Mouse (Mus musculus) heart, postnatal 0 days (tissue): ENCODE data around the gene U2af1l4. TPM values are rescaled to one million over a fixed set of nuclear protein-coding genes. Genes with fewer than 3 reads are reported as not detected.
A peak's percentile ranks its signal among the peaks of the same experiment; 100 is the strongest.

Source experiments
- ATAC-seq: fragments of 200-750 bp; cut with Nextera tagmentation; 2 replicates; pipeline ENCODE4 v1.8.0; 2017; ENCODE audit warnings: low read depth, moderate number of reproducible peaks, moderate library complexity; ENCODE audit not compliant: insufficient read depth
- DNase-seq: peaks from one replicate; pipeline ENCODE4 v3.0.0-alpha.2; 2016; ENCODE audit warnings: low spot score
- H3K27ac ChIP-seq: fragments of 300-500 bp; sonication (generic); 2 replicates; pipeline ENCODE4 v1.5.1; 2014; ENCODE audit warnings: low read depth, mild to moderate bottlenecking
- H3K27me3 ChIP-seq: fragments of 300-500 bp; sonication (generic); 2 replicates; pipeline ENCODE4 v1.6.1; 2014; ENCODE audit warnings: low read length, mixed read lengths; ENCODE audit not compliant: control insufficient read depth, insufficient read depth
- H3K36me3 ChIP-seq: fragments of 300-500 bp; sonication (generic); replicated peaks from 2 replicates; pipeline ENCODE4 v1.6.1; 2014; ENCODE audit warnings: low read length, mixed read lengths; ENCODE audit not compliant: control insufficient read depth, insufficient read depth
- H3K4me1 ChIP-seq: fragments of 300-500 bp; sonication (generic); 2 replicates; pipeline ENCODE4 v1.6.1; 2014; ENCODE audit warnings: antibody characterized with exemption; ENCODE audit not compliant: control insufficient read depth, insufficient read depth
- H3K4me2 ChIP-seq: fragments of 300-500 bp; sonication (generic); 2 replicates; pipeline ENCODE4 v1.6.1; 2014; ENCODE audit warnings: low read depth, mild to moderate bottlenecking, low read length, moderate library complexity
- H3K4me3 ChIP-seq: fragments of 300-500 bp; sonication (generic); 2 replicates; pipeline ENCODE4 v1.5.1; 2014; ENCODE audit warnings: low read depth, low read length
- H3K9ac ChIP-seq: fragments of 300-500 bp; sonication (generic); replicated peaks from 2 replicates; pipeline ENCODE4 v1.6.1; 2014; ENCODE audit warnings: low read depth, low read length, mixed read lengths
- H3K9me3 ChIP-seq: fragments of 300-500 bp; sonication (generic); replicated peaks from 2 replicates; pipeline ENCODE4 v1.6.1; 2016; ENCODE audit warnings: low read length; ENCODE audit not compliant: control insufficient read depth
- CTCF ChIP-seq: IDR thresholded peaks from 2 replicates; pipeline ENCODE4 v1.5.1; 2016; ENCODE audit warnings: antibody characterized with exemption, control low read depth, low read depth
- EP300 ChIP-seq: IDR thresholded peaks from 2 replicates; pipeline ENCODE4 v1.6.1; 2016; ENCODE audit warnings: antibody characterized with exemption, low read depth
- WGBS: fragments of 180-500 bp; shearing (Covaris S2); extraction: QIAGEN DNeasy Blood & Tissue Kit; methylation state at CpG from one replicate; pipeline ENCODE4 v1.1.7; 2014; 5-methylcytosine and 5-hydroxymethylcytosine counted together
- polyA plus RNA-seq: library from polyadenylated mRNA; unstranded; fragments of >200 nt; fragmentation: Nextera tagmentation; extraction: Ambion mirVana; gene quantifications from 2 replicates; pipeline ENCODE4 v1.2.1, GENCODE M21; 2015
- total RNA-seq: library from RNA; depleted of rRNA; stranded (reverse); fragments of >200 nt; gene quantifications from 2 replicates; pipeline ENCODE4 v1.2.3, GENCODE M21; 2014; ENCODE audit warnings: low replicate concordance

The U2af1l4 gene
- total and polyA plus RNA-seq, 2 experiments from 2014 or later, result 41.9 to 120 TPM

GRCm38 (mm10) chr7:30586455-30587020, 23.4 kb downstream of the U2af1l4 start:
- TF ChIP-seq CTCF (no peak), EP300 (no peak)
- Histone ChIP-seq H3K4me3 (no peak overlapping the region), H3K9ac (0 out of 2 replicates have a peak overlapping the region, but pooled peaks have one; percentile 98), H3K4me2 (no peak overlapping the region), H3K27ac (no peak overlapping the region), H3K27me3 (no peaks in the 10 kb centered on the region), H3K9me3 (no peaks in the 10 kb centered on the region), H3K36me3 (peaks cover 45% of the 10 kb centered on the region), H3K4me1 (peaks cover 14% of the 10 kb centered on the region)
- DNase-seq (no peak), ATAC-seq (no peak)
- WGBS, result 89% methylated on average over 28 of the region's 28 CpGs

- ATAC-seq (peak; percentile 14), DNase-seq (peak; percentile 33)
- Histone ChIP-seq H3K4me3 (peak overlapping the region; percentile 88), H3K27ac (peak overlapping the region; percentile 96), H3K9me3 (no peaks in the 10 kb centered on the region), H3K36me3 (peaks cover 30% of the 10 kb centered on the region), H3K9ac (peak overlapping the region; percentile 98), H3K4me1 (peaks cover 14% of the 10 kb centered on the region), H3K4me2 (peak overlapping the region; percentile 98), H3K27me3 (no peaks in the 10 kb centered on the region)
- TF ChIP-seq EP300, result no peak
- no peak for TF ChIP-seq CTCF
- 1% methylated on average over 62 of the region's 67 CpGs for WGBS
Measured at GRCm38 (mm10) chr7:30587842-30588667, 25.0 kb downstream of the U2af1l4 start.

DNA sequence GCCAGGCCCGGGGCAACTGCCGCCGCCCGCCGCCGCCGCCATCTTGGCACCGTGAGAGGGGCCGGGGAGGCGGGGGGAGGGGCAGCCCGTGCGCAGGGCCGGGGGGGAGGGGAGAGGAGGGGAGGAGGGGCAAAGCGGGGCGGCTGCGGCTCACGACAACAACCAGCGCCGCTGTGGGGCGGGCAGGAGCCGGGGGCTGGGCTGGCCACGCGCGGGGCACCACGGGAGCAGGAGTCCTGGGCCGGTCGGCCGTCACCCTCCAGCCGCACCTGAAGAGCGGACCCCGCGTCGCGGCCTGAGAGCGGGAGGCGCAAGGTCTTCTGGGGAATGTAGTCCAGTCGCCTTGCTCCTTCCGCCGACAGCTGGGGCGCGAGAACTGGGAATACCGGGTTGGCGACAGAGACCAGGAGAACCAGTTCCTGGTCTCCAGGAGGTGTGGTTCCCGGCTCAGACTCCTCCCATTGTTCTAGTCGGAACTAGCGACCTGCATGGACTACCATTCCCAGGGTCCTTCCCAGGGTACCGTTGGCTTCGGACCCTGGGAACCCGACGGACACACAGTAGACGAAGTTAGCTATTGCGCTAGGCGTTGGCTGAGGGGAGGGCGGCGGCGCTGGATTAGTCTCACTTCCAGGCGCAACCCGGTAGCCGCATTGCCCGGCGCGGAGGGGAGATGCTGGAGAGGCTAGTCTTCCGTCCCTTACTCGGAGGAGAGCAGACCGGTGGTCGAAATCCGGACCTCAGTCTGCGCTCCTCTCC, 25.8 kb downstream of the U2af1l4 start, which contains the start of gene Kmt2b:
Kmt2b (minus strand) TSS at position 51 of the 759 bp plus-strand sequence.
- H3K27me3 ChIP-seq, result no peaks in the 10 kb centered on the region
- peak within 1 kb of the TSS; percentile 96 for H3K27ac ChIP-seq
- WGBS, result under 1% methylated on average over 58 of the region's 68 CpGs
- peaks cover 14% of the 10 kb centered on the region for H3K4me1 ChIP-seq
- TF ChIP-seq EP300 (no peak), CTCF (no peak)
- DNase-seq (peak; percentile 99), ATAC-seq (peak; percentile 94)
- peak within 1 kb of the TSS; percentile 98 for H3K4me2 ChIP-seq
- peak within 1 kb of the TSS; percentile 88 for H3K4me3 ChIP-seq
- peaks cover 22% of the 10 kb centered on the region for H3K36me3 ChIP-seq
- peak within 1 kb of the TSS; percentile 98 for H3K9ac ChIP-seq
- no peaks in the 10 kb centered on the region for H3K9me3 ChIP-seq

GRCm38 (mm10) chr7:30589435-30590301, 26.6 kb downstream of the U2af1l4 start:
- H3K36me3 ChIP-seq, result peaks cover 14% of the 10 kb centered on the region; the same call in 1 of the 2 replicates
- H3K27ac ChIP-seq, result peak overlapping the region; percentile 96
- H3K4me1 ChIP-seq, result peaks cover 14% of the 10 kb centered on the region
- H3K9ac ChIP-seq, result peak overlapping the region; percentile 44
- H3K4me2 ChIP-seq, result peak overlapping the region; percentile 77
- WGBS, result 27% methylated on average over 40 of the region's 40 CpGs
- no peaks in the 10 kb centered on the region for H3K9me3 ChIP-seq
- DNase-seq (peak; percentile 79), ATAC-seq (peak; percentile 52)
- TF ChIP-seq CTCF, result peak; percentile 90
- TF ChIP-seq EP300, result no peak
- 0 out of 2 replicates have a peak, but pooled peaks cover 2% of the 10 kb centered on the region for H3K27me3 ChIP-seq
- H3K4me3 ChIP-seq, result peak overlapping the region; percentile 88
